Mouse (Mus musculus): ENCODE measurements at regions not wholly inside any gene's neighbourhood (a gene's known extent, or its start where the extent isn't known, plus 50 kb on each side); places are given as distances from the start of the nearest gene placed in this dataset.
A peak's percentile ranks its signal among the peaks of the same experiment; 100 is the strongest.

- no peak for DNase-seq (ENCODE audit: low spot score in 2 of 2)
Measured at GRCm38 (mm10) chr15:62195440-62195839, 1272.6 kb upstream of the A1bg start.

- no peak for DNase-seq (ENCODE audit: low spot score in 2 of 2)
Measured at GRCm38 (mm10) chr15:62192706-62193105, 1269.9 kb upstream of the A1bg start.

- no peak for DNase-seq (ENCODE audit: low spot score in 2 of 2)
Measured at GRCm38 (mm10) chr15:62191641-62192040, 1268.8 kb upstream of the A1bg start.

- DNase-seq (ENCODE audit: low spot score in 2 of 2) = no peak
Measured at GRCm38 (mm10) chr15:62190977-62191614, 1268.3 kb upstream of the A1bg start.

GRCm38 (mm10) chr15:62190224-62190910 is 1267.6 kb upstream of the A1bg start:
- no peak for DNase-seq (ENCODE audit: low spot score in 2 of 2)

GRCm38 (mm10) chr15:62189565-62190181 is 1266.9 kb upstream of the A1bg start:
- peak; percentile 37 to 59 for DNase-seq (ENCODE audit: low spot score in 2 of 2)

- DNase-seq (ENCODE audit: low spot score in 2 of 2) = no peak
Measured at GRCm38 (mm10) chr15:62186548-62186947, 1263.7 kb upstream of the A1bg start.

GRCm38 (mm10) chr15:62183803-62184202 is 1261.0 kb upstream of the A1bg start:
- no peak for DNase-seq (ENCODE audit: low spot score in 2 of 2)

- DNase-seq (ENCODE audit: low spot score in 2 of 2) = peak in 1 of 2 experiments; percentile 79
Measured at GRCm38 (mm10) chr15:62181454-62181910, 1258.7 kb upstream of the A1bg start.

GRCm38 (mm10) chr15:62180718-62181117 is 1257.9 kb upstream of the A1bg start:
- no peak for DNase-seq (ENCODE audit: low spot score in 2 of 2)

GRCm38 (mm10) chr15:62179801-62180200 is 1257.0 kb upstream of the A1bg start:
- no peak for DNase-seq (ENCODE audit: low spot score in 2 of 2)

GRCm38 (mm10) chr15:62178568-62178967 is 1255.8 kb upstream of the A1bg start:
- no peak for DNase-seq (ENCODE audit: low spot score in 2 of 2)

GRCm38 (mm10) chr15:62177768-62178410 is 1255.1 kb upstream of the A1bg start:
- DNase-seq (ENCODE audit: low spot score in 2 of 2) = peak; percentile 72 to 79

GRCm38 (mm10) chr15:62176076-62176475 is 1253.3 kb upstream of the A1bg start:
- DNase-seq (ENCODE audit: low spot score in 2 of 2) = no peak

GRCm38 (mm10) chr15:62173633-62174543 is 1251.1 kb upstream of the A1bg start:
- DNase-seq (ENCODE audit: low spot score in 2 of 2) = no peak

- DNase-seq (ENCODE audit: low spot score in 2 of 2) = no peak
Measured at GRCm38 (mm10) chr15:62171632-62172031, 1248.8 kb upstream of the A1bg start.

- no peak for DNase-seq (ENCODE audit: low spot score in 2 of 2)
Measured at GRCm38 (mm10) chr15:62171167-62171566, 1248.4 kb upstream of the A1bg start.

- DNase-seq (ENCODE audit: low spot score in 2 of 2) = no peak
Measured at GRCm38 (mm10) chr15:62170337-62170736, 1247.5 kb upstream of the A1bg start.

- DNase-seq (ENCODE audit: low spot score in 2 of 2) = peak; percentile 78 to 86
Measured at GRCm38 (mm10) chr15:62169591-62170019, 1246.8 kb upstream of the A1bg start.

- DNase-seq (ENCODE audit: low spot score in 2 of 2) = no peak
Measured at GRCm38 (mm10) chr15:62168958-62169590, 1246.3 kb upstream of the A1bg start.

- DNase-seq (ENCODE audit: low spot score in 2 of 2) = no peak
Measured at GRCm38 (mm10) chr15:62168522-62168921, 1245.7 kb upstream of the A1bg start.
